Mouse (Mus musculus): ENCODE data around the gene Runx1. TPM values are rescaled to one million over a fixed set of nuclear protein-coding genes. Genes with fewer than 3 reads are reported as not detected.

Runx1 gene
- total and polyA plus RNA-seq, 3 experiments = 3.1 to 10.9 (median 4.7) TPM

GRCm38 (mm10) chr16:92803076-92803580 lies 22.8 kb downstream of the Runx1 start:
- H3K4me2 ChIP-seq (ENCODE audit: insufficient read depth, low read depth, poor library complexity, severe bottlenecking) = no peak overlapping the region
- peaks cover 0 to 12% of the 10 kb centered on the region in 2 experiments; a peak in 1 of 4 replicates for H3K4me1 ChIP-seq (ENCODE audit: control insufficient read depth in 1 of 2, insufficient read depth in 2 of 2)
- H3K36me3 ChIP-seq (replicated peaks in 1 of 2; ENCODE audit: control insufficient read depth in 1 of 2, insufficient read depth in 1 of 2, low read length in 1 of 2) = peaks cover 0 to 74% of the 10 kb centered on the region in 2 experiments
- no peak for TF ChIP-seq TBP (conservative IDR thresholded peaks at IDR 0.05; ENCODE audit: low read depth, low read length)
- no peak for TF ChIP-seq MYC (IDR thresholded peaks at IDR 0.05; ENCODE audit: low read depth, low read length)
- TF ChIP-seq MXI1 (IDR thresholded peaks at IDR 0.05; ENCODE audit: low read depth, low read length) = no peak
- no peak for TF ChIP-seq EP300 (IDR thresholded peaks at IDR 0.05; ENCODE audit: low read length)
- TF ChIP-seq MAX (IDR thresholded peaks at IDR 0.05; ENCODE audit: low read length) = no peak
- no peak for TF ChIP-seq PAX5 (IDR thresholded peaks at IDR 0.05; ENCODE audit: low read length)
- no peak for TF ChIP-seq NRF1 (IDR thresholded peaks at IDR 0.05; ENCODE audit: low read depth, low read length)
- no peak for TF ChIP-seq CHD2 (IDR thresholded peaks at IDR 0.05; ENCODE audit: low read length)
- TF ChIP-seq ZNF384 (IDR thresholded peaks at IDR 0.05; ENCODE audit: low read depth, low read length) = no peak
- no peak for TF ChIP-seq POLR2AphosphoS2 (IDR thresholded peaks at IDR 0.05; ENCODE audit: low read depth, low read length)
- TF ChIP-seq KAT2A (IDR thresholded peaks at IDR 0.05; ENCODE audit: insufficient replicate concordance, low read length) = no peak
- no peak for TF ChIP-seq MAFK (IDR thresholded peaks at IDR 0.05; ENCODE audit: insufficient replicate concordance, low read length)
- TF ChIP-seq IRF4 (IDR thresholded peaks at IDR 0.05; ENCODE audit: low read depth, low read length) = no peak
- TF ChIP-seq JUN (IDR thresholded peaks at IDR 0.05; ENCODE audit: insufficient read depth, low read depth, low read length) = no peak
- no peak for TF ChIP-seq ZC3H11A (IDR thresholded peaks at IDR 0.05; ENCODE audit: low read depth, low read length)
- H3K79me2 ChIP-seq (replicated peaks; ENCODE audit: control insufficient read depth, extremely low read depth, insufficient read depth, poor library complexity, severe bottlenecking) = no peaks in the 10 kb centered on the region
- in situ Hi-C loops (cut with MboI; ENCODE audit: low pct_ligation_motif_present, low pct_unique_long_range_greater_than_20kb, low sequenced_read_pairs) (no loop called here), dilution Hi-C loops (cut with MboI; ENCODE audit: extremely low pct_ligation_motif_present, extremely low pct_unique_long_range_greater_than_20kb, low sequenced_read_pairs) (no loop called here)
- no peak overlapping the region for H3K9ac ChIP-seq (ENCODE audit: insufficient read depth, low read depth)
- no peak overlapping the region for H3K27ac ChIP-seq (ENCODE audit: insufficient read depth, low read depth)
- H3K4me3 ChIP-seq (replicated peaks in 1 of 3; ENCODE audit: low read depth in 2 of 3, low read length in 2 of 3, poor library complexity in 1 of 3) = no peak overlapping the region
- no peak for DNase-seq (ENCODE audit: extremely low read depth)
- H3K27me3 ChIP-seq (replicated peaks) = no peaks in the 10 kb centered on the region
- no peaks in the 10 kb centered on the region for H3K9me3 ChIP-seq (replicated peaks; ENCODE audit: low read length)

GRCm38 (mm10) chr16:92801567-92801966 lies 24.4 kb downstream of the Runx1 start:
- in situ Hi-C loops (cut with MboI; ENCODE audit: low pct_ligation_motif_present, low pct_unique_long_range_greater_than_20kb, low sequenced_read_pairs) = no loop called here
- Histone ChIP-seq H3K4me3 (replicated peaks in 1 of 3; ENCODE audit: low read depth in 2 of 3, low read length in 2 of 3, poor library complexity in 1 of 3) (no peak overlapping the region), H3K27me3 (replicated peaks) (no peaks in the 10 kb centered on the region), H3K4me2 (ENCODE audit: insufficient read depth, low read depth, poor library complexity, severe bottlenecking) (no peak overlapping the region), H3K36me3 (replicated peaks in 1 of 2; ENCODE audit: control insufficient read depth in 1 of 2, insufficient read depth in 1 of 2, low read length in 1 of 2) (peaks cover 0 to 71% of the 10 kb centered on the region in 2 experiments), H3K9ac (ENCODE audit: insufficient read depth, low read depth) (no peak overlapping the region), H3K79me2 (replicated peaks; ENCODE audit: control insufficient read depth, extremely low read depth, insufficient read depth, poor library complexity, severe bottlenecking) (no peaks in the 10 kb centered on the region), H3K4me1 (ENCODE audit: control insufficient read depth in 1 of 2, insufficient read depth in 2 of 2) (peaks cover 0 to 9% of the 10 kb centered on the region in 2 experiments; a peak in 1 of 4 replicates), H3K27ac (ENCODE audit: insufficient read depth, low read depth) (no peak overlapping the region), H3K9me3 (replicated peaks; ENCODE audit: low read length) (no peaks in the 10 kb centered on the region)
- dilution Hi-C loops (cut with MboI; ENCODE audit: extremely low pct_ligation_motif_present, extremely low pct_unique_long_range_greater_than_20kb, low sequenced_read_pairs) = no loop called here
- DNase-seq (ENCODE audit: extremely low read depth) = no peak
- TF ChIP-seq MEF2A (IDR thresholded peaks at IDR 0.05; ENCODE audit: borderline replicate concordance, low read depth, low read length) (no peak), MXI1 (IDR thresholded peaks at IDR 0.05; ENCODE audit: low read depth, low read length) (no peak), ZC3H11A (IDR thresholded peaks at IDR 0.05; ENCODE audit: low read depth, low read length) (no peak), IRF4 (IDR thresholded peaks at IDR 0.05; ENCODE audit: low read depth, low read length) (no peak), PAX5 (IDR thresholded peaks at IDR 0.05; ENCODE audit: low read length) (no peak)
